Mouse (Mus musculus): ENCODE data around the gene Csnk1g1. TPM values are rescaled to one million over a fixed set of nuclear protein-coding genes. Genes with fewer than 3 reads are reported as not detected.

Csnk1g1 gene
- polyA plus RNA-seq, 1 experiment from 2014 or later = 7.4 TPM

DNA sequence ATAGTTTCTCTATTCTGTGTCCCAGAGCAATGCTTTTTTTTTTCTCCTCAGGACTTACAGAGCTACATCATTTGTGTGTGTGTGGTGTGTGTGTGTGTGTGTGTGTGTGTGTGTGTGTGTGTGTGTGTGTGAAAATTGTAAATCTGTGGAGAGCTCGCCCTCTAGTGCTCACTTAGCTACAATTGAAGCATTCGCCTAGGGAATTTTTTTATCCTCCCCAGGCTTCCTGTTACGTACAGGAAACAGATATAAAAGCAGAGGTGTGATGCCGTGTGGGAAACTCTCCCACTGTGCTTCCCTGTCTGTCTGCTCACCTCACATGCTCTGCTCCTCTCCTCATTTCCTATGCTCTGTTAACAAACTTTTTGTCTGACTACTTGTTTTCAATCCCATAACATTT lies 95.7 kb downstream of the Csnk1g1 start:
- H3K27me3 ChIP-seq (replicated peaks) = no peaks in the 10 kb centered on the region
- no peak overlapping the region for H3K27ac ChIP-seq
- no peak for ATAC-seq
- H3K4me1 ChIP-seq = no peaks in the 10 kb centered on the region
- no peak overlapping the region for H3K9ac ChIP-seq
- no peak overlapping the region for H3K4me2 ChIP-seq
- 26% methylated on average over 4 of the region's 4 CpGs for WGBS (ENCODE audit: insufficient replicate concordance)
- H3K9me3 ChIP-seq (replicated peaks) = no peaks in the 10 kb centered on the region
- H3K4me3 ChIP-seq = no peak overlapping the region
- peaks cover 35% of the 10 kb centered on the region for H3K36me3 ChIP-seq

DNA sequence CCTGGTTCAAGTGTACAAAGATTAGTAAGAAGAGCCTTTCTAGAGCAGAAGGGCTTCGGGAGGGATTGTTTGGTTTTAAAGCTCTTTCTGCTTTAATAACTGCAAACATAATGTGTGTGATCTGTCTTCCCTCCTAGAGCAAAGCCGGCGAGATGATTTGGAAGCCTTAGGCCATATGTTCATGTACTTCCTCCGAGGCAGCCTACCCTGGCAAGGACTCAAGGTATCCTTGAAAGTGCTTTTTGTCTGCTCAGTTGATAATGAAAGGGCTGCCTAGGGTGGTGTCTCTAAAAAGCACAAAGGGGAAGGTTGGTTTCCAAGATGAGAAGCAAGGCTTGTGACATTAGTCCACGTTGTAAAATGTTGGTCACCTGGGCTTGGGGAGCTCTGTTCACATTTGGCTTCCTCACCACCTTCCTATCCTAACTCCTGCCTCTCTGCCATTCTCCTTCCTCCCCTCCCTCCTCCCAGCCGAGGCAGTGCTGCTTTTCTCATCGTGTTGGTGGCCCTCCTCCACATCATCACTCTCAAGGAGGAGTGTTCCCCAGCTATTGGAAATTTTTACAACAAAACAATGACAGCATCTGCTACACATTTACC lies 99.0 kb downstream of the Csnk1g1 start:
- H3K36me3 ChIP-seq = peaks cover 40% of the 10 kb centered on the region
- H3K4me2 ChIP-seq = no peak overlapping the region
- no peak for ATAC-seq
- H3K9me3 ChIP-seq (replicated peaks) = no peaks in the 10 kb centered on the region
- no peak overlapping the region for H3K4me3 ChIP-seq
- H3K27me3 ChIP-seq (replicated peaks) = no peaks in the 10 kb centered on the region
- H3K27ac ChIP-seq = no peak overlapping the region
- 71% methylated on average over 7 of the region's 7 CpGs for WGBS (ENCODE audit: insufficient replicate concordance)
- H3K9ac ChIP-seq = no peak overlapping the region
- H3K4me1 ChIP-seq = no peaks in the 10 kb centered on the region

DNA sequence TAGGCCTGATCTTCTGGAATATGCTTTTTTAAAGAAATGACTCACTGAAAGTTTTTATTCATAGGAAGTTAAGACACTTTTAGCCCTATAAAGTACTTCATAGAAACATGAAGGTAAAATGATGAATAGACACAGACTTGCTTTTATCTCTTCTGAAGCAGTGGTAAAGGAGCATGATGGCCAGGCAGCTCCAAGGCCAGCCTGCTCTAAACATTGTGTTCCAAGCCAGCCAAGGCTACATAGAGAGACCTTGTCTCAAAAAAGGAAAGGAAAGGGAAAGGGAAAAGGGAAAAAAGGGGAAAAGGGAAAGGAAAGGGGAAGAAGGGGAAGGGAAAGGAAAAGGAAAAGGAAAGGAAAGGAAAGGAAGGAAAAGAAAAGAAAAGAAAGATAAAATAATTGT lies 111.9 kb downstream of the Csnk1g1 start:
- no peaks in the 10 kb centered on the region for H3K9me3 ChIP-seq (replicated peaks)

DNA sequence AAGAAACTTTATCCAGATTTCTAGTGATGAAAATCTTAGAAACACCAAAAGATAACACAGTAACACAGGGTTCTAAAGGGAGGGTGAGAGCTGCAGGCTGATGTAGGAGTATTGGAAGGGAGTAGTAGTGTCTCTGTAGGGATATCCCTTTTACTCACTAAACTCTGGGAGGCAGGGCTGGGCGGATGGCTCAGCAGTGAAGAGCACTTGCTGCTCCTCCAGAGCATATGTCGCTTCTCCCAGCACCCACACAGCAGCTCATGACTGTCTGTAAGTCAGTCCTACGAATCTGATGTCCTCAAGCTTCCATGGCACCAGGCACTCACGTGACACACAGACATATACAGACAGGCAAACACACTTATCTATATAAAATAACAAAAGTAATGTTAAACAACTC lies 129.4 kb downstream of the Csnk1g1 start:
- Histone ChIP-seq H3K27ac (no peak overlapping the region), H3K4me1 (no peaks in the 10 kb centered on the region), H3K4me3 (no peak overlapping the region), H3K9me3 (replicated peaks) (no peaks in the 10 kb centered on the region), H3K36me3 (peaks cover 27% of the 10 kb centered on the region), H3K4me2 (no peak overlapping the region), H3K9ac (no peak overlapping the region), H3K27me3 (replicated peaks) (no peaks in the 10 kb centered on the region)
- WGBS (ENCODE audit: insufficient replicate concordance) = 79% methylated on average over 4 of the region's 4 CpGs
- no peak for ATAC-seq

More for the DNA sequence above, 111.9 kb downstream of the Csnk1g1 start:
- ATAC-seq = no peak
- Histone ChIP-seq H3K36me3 (peaks cover 20% of the 10 kb centered on the region; the same call in 1 of the 2 replicates), H3K4me2 (no peak overlapping the region), H3K4me3 (no peak overlapping the region), H3K9ac (no peak overlapping the region), H3K27ac (no peak overlapping the region), H3K27me3 (replicated peaks) (no peaks in the 10 kb centered on the region), H3K4me1 (no peaks in the 10 kb centered on the region)

DNA sequence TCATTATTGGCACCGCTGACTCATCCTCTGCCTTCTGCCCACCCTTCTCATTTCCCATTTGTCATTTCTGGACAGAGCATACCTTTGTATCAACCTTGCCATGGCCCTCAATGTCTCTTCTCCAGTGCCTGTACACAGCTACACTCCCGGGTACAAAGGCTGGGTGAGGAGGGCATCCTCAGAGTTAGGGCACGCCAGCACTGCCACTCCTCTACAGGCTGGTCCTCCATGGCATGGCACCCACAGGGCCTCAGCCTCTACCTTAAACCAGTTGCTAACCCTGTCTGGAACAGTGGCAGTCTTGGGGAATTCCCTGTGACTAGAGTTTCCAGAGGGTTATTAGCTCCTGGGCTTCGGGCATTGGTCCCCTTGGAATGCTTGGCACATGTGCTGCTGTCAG lies 129.9 kb downstream of the Csnk1g1 start:
- Histone ChIP-seq H3K4me3 (no peak overlapping the region), H3K9ac (no peak overlapping the region), H3K4me1 (no peaks in the 10 kb centered on the region), H3K9me3 (replicated peaks) (no peaks in the 10 kb centered on the region), H3K27me3 (replicated peaks) (no peaks in the 10 kb centered on the region), H3K36me3 (peaks cover 25% of the 10 kb centered on the region), H3K4me2 (no peak overlapping the region), H3K27ac (no peak overlapping the region)
- 89% methylated on average over 4 of the region's 4 CpGs for WGBS (ENCODE audit: insufficient replicate concordance)
- ATAC-seq = no peak

DNA sequence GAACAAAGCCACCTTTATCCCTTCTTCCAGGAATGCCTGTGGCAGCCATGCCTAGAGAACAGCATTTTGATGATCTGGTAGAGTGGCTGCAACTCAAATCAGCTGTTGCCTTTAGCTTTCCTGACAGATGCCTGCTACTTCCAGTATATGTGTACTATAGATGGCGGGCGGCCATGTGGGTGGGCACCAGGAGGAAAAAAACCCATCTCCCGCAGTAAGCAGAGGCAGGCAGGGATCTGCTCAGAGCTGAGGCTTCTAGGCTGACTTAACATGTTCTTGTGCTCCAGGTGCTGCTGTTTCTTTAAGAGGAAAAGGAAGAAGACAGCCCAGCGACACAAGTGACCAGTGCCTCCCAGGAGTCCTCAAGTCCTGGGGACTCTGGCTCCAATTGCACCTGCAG lies 130.6 kb downstream of the Csnk1g1 start:
- H3K27ac ChIP-seq = no peak overlapping the region
- H3K27me3 ChIP-seq (replicated peaks) = no peaks in the 10 kb centered on the region
- no peak for ATAC-seq
- H3K4me1 ChIP-seq = no peaks in the 10 kb centered on the region
- H3K4me3 ChIP-seq = no peak overlapping the region
- no peak overlapping the region for H3K9ac ChIP-seq
- H3K4me2 ChIP-seq = no peak overlapping the region
- peaks cover 25% of the 10 kb centered on the region for H3K36me3 ChIP-seq
- 77% methylated on average over 4 of the region's 4 CpGs for WGBS (ENCODE audit: insufficient replicate concordance)
- H3K9me3 ChIP-seq (replicated peaks) = no peaks in the 10 kb centered on the region

DNA sequence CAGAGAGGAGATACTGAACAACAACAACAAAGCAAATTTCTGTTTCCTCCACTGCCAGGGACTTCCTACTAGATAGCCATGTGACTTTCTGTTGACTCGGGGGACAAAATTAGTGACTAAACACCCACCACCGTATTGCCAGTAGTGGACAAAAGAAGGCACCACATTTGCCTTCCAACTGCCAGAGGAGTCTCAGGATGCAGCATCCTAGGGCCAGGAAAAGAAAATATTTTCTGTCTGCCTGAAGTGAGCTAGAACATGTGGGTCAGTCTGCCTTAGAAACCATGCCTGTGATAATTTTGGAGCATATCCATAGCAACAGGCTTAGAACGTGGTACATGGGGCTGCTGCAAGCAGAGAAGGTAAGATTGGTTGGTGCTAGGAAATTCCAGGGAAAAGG lies 132.1 kb downstream of the Csnk1g1 start:
- Histone ChIP-seq H3K4me3 (no peak overlapping the region), H3K27ac (no peak overlapping the region), H3K9ac (no peak overlapping the region), H3K27me3 (replicated peaks) (no peaks in the 10 kb centered on the region), H3K4me2 (no peak overlapping the region), H3K4me1 (no peaks in the 10 kb centered on the region), H3K9me3 (replicated peaks) (no peaks in the 10 kb centered on the region), H3K36me3 (peaks cover 20% of the 10 kb centered on the region)
- ATAC-seq = no peak
- WGBS (ENCODE audit: insufficient replicate concordance) = 65% methylated on average over 3 of the region's 3 CpGs

DNA sequence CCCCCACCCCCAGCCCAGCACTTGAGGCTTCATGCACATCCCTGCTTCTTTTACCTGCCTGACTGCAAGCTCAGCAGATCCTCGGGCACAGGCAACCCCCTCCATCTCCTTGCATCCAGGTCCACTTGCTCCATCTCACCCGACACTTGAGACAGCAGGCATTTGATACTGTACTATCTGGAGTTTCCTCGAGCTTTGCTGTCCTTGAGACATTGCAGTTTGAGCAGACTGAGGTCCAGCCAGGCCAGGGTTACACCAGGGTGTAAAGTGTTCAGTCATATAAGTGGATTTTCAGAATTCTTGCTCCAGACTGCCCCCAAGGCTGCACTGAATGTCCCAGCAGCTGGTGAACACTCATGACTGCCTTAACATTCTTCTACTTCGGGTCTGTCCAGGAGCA lies 133.6 kb downstream of the Csnk1g1 start:
- Histone ChIP-seq H3K4me3 (no peak overlapping the region), H3K36me3 (peaks cover 19% of the 10 kb centered on the region), H3K27ac (no peak overlapping the region), H3K27me3 (replicated peaks) (no peaks in the 10 kb centered on the region), H3K9ac (no peak overlapping the region), H3K4me2 (no peak overlapping the region), H3K4me1 (no peaks in the 10 kb centered on the region), H3K9me3 (replicated peaks) (no peaks in the 10 kb centered on the region)
- WGBS (ENCODE audit: insufficient replicate concordance) = 70% methylated on average over 4 of the region's 4 CpGs
- no peak for ATAC-seq

DNA sequence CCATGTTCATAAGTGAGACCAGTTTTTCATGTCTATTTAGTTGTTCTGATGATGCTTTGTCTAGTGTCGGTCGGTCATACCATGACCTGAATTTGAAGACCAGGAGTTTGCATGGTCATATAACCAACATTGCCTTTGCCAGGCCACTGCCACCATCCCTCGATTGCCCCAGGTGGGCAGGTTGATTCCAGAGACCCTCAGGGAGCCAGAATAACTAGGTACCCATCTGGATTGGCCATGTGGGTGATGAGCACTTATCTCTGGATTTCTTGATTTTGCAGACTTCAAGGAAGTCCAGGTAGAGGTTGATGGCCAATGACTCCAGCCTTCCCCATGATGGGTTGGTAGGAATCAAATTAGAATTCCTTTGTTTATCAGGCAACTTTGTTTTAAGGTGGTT lies 134.5 kb downstream of the Csnk1g1 start:
- Histone ChIP-seq H3K4me1 (no peaks in the 10 kb centered on the region), H3K9ac (no peak overlapping the region), H3K4me3 (no peak overlapping the region), H3K27me3 (replicated peaks) (no peaks in the 10 kb centered on the region), H3K9me3 (replicated peaks) (no peaks in the 10 kb centered on the region), H3K36me3 (peaks cover 19% of the 10 kb centered on the region), H3K4me2 (no peak overlapping the region), H3K27ac (no peak overlapping the region)
- WGBS (ENCODE audit: insufficient replicate concordance) = 87% methylated on average over 3 of the region's 3 CpGs
- ATAC-seq = no peak

DNA sequence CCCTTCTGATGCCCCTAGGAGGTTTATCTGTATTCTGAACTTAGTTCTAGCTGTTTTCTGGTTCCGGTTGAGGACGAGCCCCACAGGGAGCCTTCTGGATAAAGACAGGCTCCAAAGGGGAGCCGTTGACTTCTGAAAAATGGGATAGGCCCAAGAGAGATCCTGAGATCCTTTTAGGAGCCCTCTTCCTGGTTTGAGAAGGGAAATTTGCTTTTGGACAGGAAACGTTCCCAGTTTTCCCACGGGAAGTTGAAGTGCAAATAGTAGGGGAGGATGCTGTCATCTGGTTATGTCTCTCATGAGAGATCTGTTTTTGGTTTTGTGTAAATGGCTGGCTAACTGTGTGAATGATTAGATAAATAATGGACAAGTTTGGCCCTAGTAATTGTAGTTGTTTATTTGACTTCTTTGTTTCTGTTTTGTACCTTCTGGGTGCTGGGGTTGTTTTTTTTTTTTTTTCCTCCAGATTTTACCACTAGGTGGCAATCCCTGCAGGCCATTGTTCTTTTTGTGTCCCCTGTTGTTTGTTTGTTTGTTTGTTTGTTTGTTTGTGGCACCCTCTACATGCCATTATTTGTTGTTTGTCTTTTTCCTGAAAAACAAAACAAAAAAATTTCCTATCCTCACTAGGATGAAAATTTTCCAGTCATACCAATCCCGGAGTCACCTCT lies 141.3 kb downstream of the Csnk1g1 start:
- peaks cover 6% of the 10 kb centered on the region; the same call in 1 of the 2 replicates for H3K9me3 ChIP-seq (replicated peaks)
- H3K36me3 ChIP-seq = 0 out of 2 replicates have a peak, but pooled peaks cover 3% of the 10 kb centered on the region
- no peak overlapping the region for H3K9ac ChIP-seq
- no peaks in the 10 kb centered on the region for H3K27me3 ChIP-seq (replicated peaks)
- WGBS (ENCODE audit: insufficient replicate concordance) = 73% methylated on average over 6 of the region's 6 CpGs
- H3K27ac ChIP-seq = no peak overlapping the region
- no peak for ATAC-seq
- H3K4me2 ChIP-seq = no peak overlapping the region
- H3K4me3 ChIP-seq = no peak overlapping the region
- H3K4me1 ChIP-seq = peaks cover 7% of the 10 kb centered on the region

DNA sequence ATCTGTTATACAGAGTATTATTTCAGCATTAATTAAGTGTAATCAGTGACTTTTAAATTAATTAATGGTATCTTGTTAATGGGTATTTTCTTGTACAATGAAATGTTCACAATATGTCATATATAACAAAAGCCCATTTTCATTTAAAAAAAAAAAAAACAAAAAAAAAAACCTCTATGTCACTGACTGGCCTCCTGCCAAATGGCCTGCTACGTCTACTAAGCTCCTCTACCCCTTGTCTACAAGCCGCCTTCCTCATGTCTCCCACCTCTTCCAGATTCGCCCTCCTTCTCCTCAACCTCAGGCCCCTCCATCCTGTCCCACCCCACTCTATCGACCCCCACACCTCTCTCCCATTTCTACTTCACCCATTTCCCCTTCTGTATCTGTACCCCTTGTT lies 142.8 kb downstream of the Csnk1g1 start:
- H3K4me3 ChIP-seq = no peak overlapping the region
- no peak overlapping the region for H3K9ac ChIP-seq

DNA sequence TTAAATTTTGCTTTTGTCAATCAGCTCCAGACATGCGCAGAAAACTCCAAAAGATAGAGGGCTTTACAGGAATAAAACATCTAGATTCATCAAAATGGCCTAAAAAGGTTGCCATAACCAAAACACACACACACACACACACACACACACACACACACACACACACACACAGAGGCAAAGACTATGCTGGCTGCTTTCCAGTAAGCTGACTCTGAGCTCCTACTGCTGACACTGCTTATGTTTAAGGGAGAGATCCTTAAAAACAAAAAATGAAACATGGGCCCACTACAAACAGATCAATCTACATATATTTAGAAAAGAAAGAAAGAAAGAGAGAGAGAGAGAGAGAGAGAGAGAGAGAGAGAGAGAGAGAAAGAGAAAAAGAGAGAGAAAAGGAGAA lies 144.0 kb downstream of the Csnk1g1 start:
- Histone ChIP-seq H3K36me3 (0 out of 2 replicates have a peak, but pooled peaks cover 3% of the 10 kb centered on the region), H3K4me1 (peaks cover 7% of the 10 kb centered on the region), H3K27ac (no peak overlapping the region), H3K27me3 (replicated peaks) (no peaks in the 10 kb centered on the region), H3K9ac (no peak overlapping the region), H3K4me2 (no peak overlapping the region), H3K4me3 (no peak overlapping the region), H3K9me3 (replicated peaks) (peaks cover 6% of the 10 kb centered on the region; the same call in 1 of the 2 replicates)
- WGBS (ENCODE audit: insufficient replicate concordance) = 71% methylated on average over 1 of the region's 1 CpGs
- ATAC-seq = no peak

More for the DNA sequence above, 142.8 kb downstream of the Csnk1g1 start:
- Histone ChIP-seq H3K27me3 (replicated peaks) (no peaks in the 10 kb centered on the region), H3K4me2 (no peak overlapping the region), H3K4me1 (peaks cover 7% of the 10 kb centered on the region), H3K27ac (no peak overlapping the region), H3K9me3 (replicated peaks) (peaks cover 6% of the 10 kb centered on the region; the same call in 1 of the 2 replicates), H3K36me3 (0 out of 2 replicates have a peak, but pooled peaks cover 3% of the 10 kb centered on the region)
- WGBS (ENCODE audit: insufficient replicate concordance) = 57% methylated on average over 4 of the region's 4 CpGs
- ATAC-seq = no peak
